Mouse (Mus musculus) left cerebral cortex, postnatal 14 days (tissue): Measurements from ENCODE around the gene Gm38392. TPM values are rescaled to one million over a fixed set of nuclear protein-coding genes. Genes with fewer than 3 reads are reported as not detected.
A peak's percentile ranks its signal among the peaks of the same experiment; 100 is the strongest.

ENCODE experiments used
- DNase-seq, 2 experiments: peaks; one replicate each; pipeline ENCODE4 v3.0.0; 2021 to 2022; ENCODE audit warnings: low spot score in 2 of 2, mixed read lengths in 1 of 2
- intact Hi-C: fragments of 180-260 bp; cut with DNase I; formaldehyde crosslinking; loops from one replicate; pipeline ENCODE4 v1.15.1; 2025
- total RNA-seq, 2 experiments: library from RNA; stranded (reverse); gene quantifications; 2 replicates each; pipeline ENCODE4 v1.2.3; 2021

Gm38392 gene
- total RNA-seq, 2 experiments from 2014 or later = 0.49 TPM; not detected in 1

GRCm38 (mm10) chr3:88241045-88241786 lies 45.8 kb downstream of the Gm38392 start:
- no peak for DNase-seq
- intact Hi-C loops = loop anchor here (5.0 kb wide), 1 partner anchor 154 kb away; no protein-coding TSS in a partner anchor

- intact Hi-C loops = no loop called here
- DNase-seq = no peak
These were observed 47.6 kb downstream of the Gm38392 start for GRCm38 (mm10) chr3:88239446-88239845.

GRCm38 (mm10) chr3:88238866-88239391 lies 48.1 kb downstream of the Gm38392 start:
- intact Hi-C loops = no loop called here
- no peak for DNase-seq

- intact Hi-C loops = no loop called here
- no peak for DNase-seq
These were observed 49.3 kb downstream of the Gm38392 start for GRCm38 (mm10) chr3:88237556-88238194.

- intact Hi-C loops = no loop called here
- DNase-seq = no peak
These were observed 49.9 kb downstream of the Gm38392 start for GRCm38 (mm10) chr3:88237161-88237555.

- intact Hi-C loops = no loop called here
- DNase-seq = no peak
These were observed 51.4 kb downstream of the Gm38392 start for GRCm38 (mm10) chr3:88235616-88236015.

- no peak for DNase-seq
- intact Hi-C loops = no loop called here
These were observed 51.8 kb downstream of the Gm38392 start for GRCm38 (mm10) chr3:88235216-88235615.

- DNase-seq = no peak
These were observed 53.0 kb downstream of the Gm38392 start for GRCm38 (mm10) chr3:88234041-88234440.

GRCm38 (mm10) chr3:88232851-88233649 lies 54.0 kb downstream of the Gm38392 start:
- no peak for DNase-seq
- intact Hi-C loops = no loop called here

More at GRCm38 (mm10) chr3:88234041-88234440, 53.0 kb downstream of the Gm38392 start:
- intact Hi-C loops = no loop called here

- intact Hi-C loops = no loop called here
- peak; percentile 73 to 79 for DNase-seq
These were observed 54.7 kb downstream of the Gm38392 start for GRCm38 (mm10) chr3:88232301-88232702.

GRCm38 (mm10) chr3:88231061-88231641 lies 55.9 kb downstream of the Gm38392 start:
- DNase-seq = peak in 1 of 2 experiments; percentile 54
- intact Hi-C loops = no loop called here

- DNase-seq = no peak
- intact Hi-C loops = no loop called here
These were observed 56.6 kb downstream of the Gm38392 start for GRCm38 (mm10) chr3:88230262-88231047.

- DNase-seq = no peak
These were observed 57.5 kb downstream of the Gm38392 start for GRCm38 (mm10) chr3:88229526-88229925.

GRCm38 (mm10) chr3:88228906-88229305 lies 58.1 kb downstream of the Gm38392 start:
- no peak for DNase-seq
- intact Hi-C loops = no loop called here

More at GRCm38 (mm10) chr3:88229526-88229925, 57.5 kb downstream of the Gm38392 start:
- intact Hi-C loops = no loop called here

- intact Hi-C loops = no loop called here
- no peak for DNase-seq
These were observed 59.0 kb downstream of the Gm38392 start for GRCm38 (mm10) chr3:88227976-88228375.

- intact Hi-C loops = no loop called here
- no peak for DNase-seq
These were observed 59.8 kb downstream of the Gm38392 start for GRCm38 (mm10) chr3:88227260-88227659.

GRCm38 (mm10) chr3:88226101-88226845 lies 60.7 kb downstream of the Gm38392 start:
- peak; percentile 66 to 76 for DNase-seq
- intact Hi-C loops = no loop called here

GRCm38 (mm10) chr3:88224929-88225328 lies 62.1 kb downstream of the Gm38392 start:
- intact Hi-C loops = no loop called here
- DNase-seq = no peak
